Mouse (Mus musculus): ENCODE measurements around the gene Gucy2e. TPM values are rescaled to one million over a fixed set of nuclear protein-coding genes. Genes with fewer than 3 reads are reported as not detected.

Gene Gucy2e
- total RNA-seq (2023), result not detected

GRCm38 (mm10) chr11:69236926-69237260, at the start of gene Gucy2e:
Gene Gucy2e, minus strand, starts transcription at chr11:69237036.

GRCm38 (mm10) chr11:69197743-69198142, 39.1 kb downstream of the Gucy2e start, which contains the start of gene Alox8:
Gene Alox8, minus strand, starts transcription at chr11:69197843.

Other genes starting within 250 kb of the Gucy2e start
- gene Pfas, start 228.6 kb downstream of the Gucy2e start, total RNA-seq (2023), result 20.6 TPM
- gene Ctc1, start 221.1 kb downstream of the Gucy2e start, total RNA-seq (2023), result 19.9 TPM
- 1.5 TPM for gene Aurkb, start 191.4 kb downstream of the Gucy2e start, total RNA-seq (2023)
- 9.1 TPM for gene Borcs6, start 177.3 kb downstream of the Gucy2e start, total RNA-seq (2023)
- gene Tmem107, start 166.2 kb downstream of the Gucy2e start, total RNA-seq (2023), result not detected
- gene Vamp2, start 148.5 kb downstream of the Gucy2e start, total RNA-seq (2023), result 260 TPM
- 696 TPM for gene Per1, start 141.8 kb downstream of the Gucy2e start, total RNA-seq (2023)
- not detected for gene Hes7, start 116.6 kb downstream of the Gucy2e start, total RNA-seq (2023)
- not detected for gene 9130213A22Rik, start 114.4 kb downstream of the Gucy2e start, total RNA-seq (2023)
- 1.6 TPM for gene Aloxe3, start 111.1 kb downstream of the Gucy2e start, total RNA-seq (2023)
- gene Alox12b, start 80.0 kb downstream of the Gucy2e start, total RNA-seq (2023), result not detected
- 1.1 TPM for gene Alox8, start 39.2 kb downstream of the Gucy2e start, total RNA-seq (2023)
- gene Cntrob, start 86.7 kb upstream of the Gucy2e start, total RNA-seq (2023), result 15.5 TPM
- gene Trappc1, start 86.9 kb upstream of the Gucy2e start, total RNA-seq (2023), result 17.9 TPM
- gene Kcnab3, start 89.2 kb upstream of the Gucy2e start, total RNA-seq (2023), result 1.8 TPM
- gene Rnf227, start 103.4 kb upstream of the Gucy2e start, total RNA-seq (2023), result 0.85 TPM
- 737 TPM for gene Chd3, start 132.4 kb upstream of the Gucy2e start, total RNA-seq (2023)
- 29.4 TPM for gene Naa38, start 158.5 kb upstream of the Gucy2e start, total RNA-seq (2023)
- 32.5 TPM for gene Cyb5d1, start 158.6 kb upstream of the Gucy2e start, total RNA-seq (2023)
- gene Tmem88, start 161.2 kb upstream of the Gucy2e start, total RNA-seq (2023), result 7.9 TPM
- 254 TPM for gene Kdm6b, start 176.6 kb upstream of the Gucy2e start, total RNA-seq (2023)